Mouse (Mus musculus) forebrain, postnatal 0 days (tissue): Measurements from ENCODE around the gene Fchsd2. TPM values are rescaled to one million over a fixed set of nuclear protein-coding genes. Genes with fewer than 3 reads are reported as not detected.

ENCODE experiments used
- ATAC-seq: fragments of 200-750 bp; cut with Nextera tagmentation; 2 replicates; pipeline ENCODE4 v1.8.0; 2017; ENCODE audit warnings: mild to moderate bottlenecking, moderate library complexity
- DNase-seq: peaks from one replicate; pipeline ENCODE4 v3.0.0-alpha.2; 2015
- H3K27ac ChIP-seq: fragments of 300-500 bp; sonication (generic); 2 replicates; pipeline ENCODE4 v1.5.1; 2014; ENCODE audit warnings: low read depth, mild to moderate bottlenecking, antibody characterized with exemption, low read length, moderate library complexity, mixed read lengths
- H3K27me3 ChIP-seq: fragments of 300-500 bp; sonication (generic); 2 replicates; pipeline ENCODE4 v1.6.1; 2014; ENCODE audit warnings: mild to moderate bottlenecking, low read length, mixed read lengths; ENCODE audit not compliant: insufficient read depth
- H3K36me3 ChIP-seq: fragments of 300-500 bp; sonication (generic); 2 replicates; pipeline ENCODE4 v1.6.1; 2014; ENCODE audit warnings: mild to moderate bottlenecking, moderate library complexity; ENCODE audit not compliant: insufficient read depth
- H3K4me1 ChIP-seq: fragments of 300-500 bp; sonication (generic); 2 replicates; pipeline ENCODE4 v1.6.1; 2014; ENCODE audit warnings: antibody characterized with exemption; ENCODE audit not compliant: insufficient read depth
- H3K4me2 ChIP-seq: fragments of 300-500 bp; sonication (generic); 2 replicates; pipeline ENCODE4 v1.6.1; 2014; ENCODE audit warnings: low read depth, mild to moderate bottlenecking, moderate library complexity
- H3K4me3 ChIP-seq: fragments of 300-500 bp; sonication (generic); 2 replicates; pipeline ENCODE4 v1.5.1; 2014; ENCODE audit warnings: low read depth, low read length, mixed read lengths
- H3K9ac ChIP-seq: fragments of 300-500 bp; sonication (generic); 2 replicates; pipeline ENCODE4 v1.6.1; 2014; ENCODE audit warnings: mild to moderate bottlenecking
- H3K9me3 ChIP-seq: fragments of 300-500 bp; sonication (generic); 2 replicates; pipeline ENCODE4 v1.6.1; 2016; ENCODE audit warnings: low read length
- CTCF ChIP-seq: sonication (generic); IDR thresholded peaks from 2 replicates; pipeline ENCODE4 v1.5.1; 2016; ENCODE audit warnings: antibody characterized with exemption, control low read depth, low read depth
- WGBS: fragments of 180-500 bp; shearing (Covaris S2); extraction: QIAGEN DNeasy Blood & Tissue Kit; methylation state at CpG from one replicate; pipeline ENCODE4 v1.1.7; 2014; 5-methylcytosine and 5-hydroxymethylcytosine counted together
- polyA plus RNA-seq: library from polyadenylated mRNA; unstranded; fragments of >200 nt; fragmentation: Nextera tagmentation; extraction: Ambion mirVana; gene quantifications from 2 replicates; pipeline ENCODE4 v1.2.1, GENCODE M21; 2015
- total RNA-seq: library from RNA; depleted of rRNA; stranded (reverse); fragments of >200 nt; gene quantifications from 2 replicates; pipeline ENCODE4 v1.2.3, GENCODE M21; 2014

Gene Fchsd2
- total and polyA plus RNA-seq, 2 experiments from 2014 or later, result 36.3 to 66.8 TPM

GRCm38 (mm10) chr7:101320399-101321217 lies 227.9 kb downstream of the Fchsd2 start:
- peak overlapping the region; percentile 56 for H3K9ac ChIP-seq
- H3K27me3 ChIP-seq, result 0 out of 2 replicates have a peak, but pooled peaks cover 4% of the 10 kb centered on the region
- WGBS, result 2% methylated on average over 37 of the region's 37 CpGs
- no peak overlapping the region for H3K27ac ChIP-seq
- no peaks in the 10 kb centered on the region for H3K36me3 ChIP-seq
- peak overlapping the region; percentile 98 for H3K4me2 ChIP-seq
- DNase-seq, result peak; percentile 61
- peak overlapping the region; percentile 74 for H3K4me3 ChIP-seq
- 0 out of 2 replicates have a peak, but pooled peaks cover 4% of the 10 kb centered on the region for H3K4me1 ChIP-seq
- no peaks in the 10 kb centered on the region for H3K9me3 ChIP-seq
- peak; percentile 91 for ATAC-seq
- TF ChIP-seq CTCF, result no peak

- Histone ChIP-seq H3K36me3 (no peaks in the 10 kb centered on the region), H3K27ac (no peak overlapping the region), H3K4me1 (0 out of 2 replicates have a peak, but pooled peaks cover 4% of the 10 kb centered on the region), H3K9ac (peak overlapping the region; percentile 56), H3K4me3 (peak overlapping the region; percentile 74), H3K27me3 (0 out of 2 replicates have a peak, but pooled peaks cover 4% of the 10 kb centered on the region), H3K4me2 (peak overlapping the region; percentile 98), H3K9me3 (no peaks in the 10 kb centered on the region)
- DNase-seq (peak; percentile 46), ATAC-seq (peak; percentile 75)
- no peak for TF ChIP-seq CTCF
- 4% methylated on average over 47 of the region's 61 CpGs for WGBS
Observed at GRCm38 (mm10) chr7:101321218-101321827, 228.7 kb downstream of the Fchsd2 start.

DNA sequence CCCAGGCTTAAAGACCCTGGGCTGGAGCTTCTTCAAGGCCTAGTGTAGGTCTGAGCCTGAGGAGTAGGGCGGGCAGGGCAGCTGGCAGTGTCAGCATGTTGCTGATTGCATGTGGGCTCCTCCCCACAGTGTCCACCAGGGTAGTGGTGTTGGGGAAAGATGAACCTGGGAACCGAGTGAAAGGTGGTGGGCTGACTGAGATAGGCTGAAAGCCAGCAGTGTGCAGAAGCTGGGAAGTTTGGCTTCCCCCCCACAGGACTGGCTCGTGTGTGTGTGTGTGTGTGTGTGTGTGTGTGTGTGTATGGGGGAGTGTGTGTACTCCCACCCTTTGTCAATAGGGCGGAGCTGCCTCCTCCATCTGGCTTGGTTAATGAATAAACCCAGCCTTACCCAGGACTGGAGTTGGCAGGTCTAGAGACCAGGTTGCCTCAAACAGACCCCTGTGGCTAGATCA lies 230.5 kb downstream of the Fchsd2 start:
- H3K27me3 ChIP-seq, result 0 out of 2 replicates have a peak, but pooled peaks cover 4% of the 10 kb centered on the region
- H3K9me3 ChIP-seq, result no peaks in the 10 kb centered on the region
- H3K36me3 ChIP-seq, result no peaks in the 10 kb centered on the region
- 0 out of 2 replicates have a peak, but pooled peaks cover 4% of the 10 kb centered on the region for H3K4me1 ChIP-seq
- no peak overlapping the region for H3K4me2 ChIP-seq
- 68% methylated on average over 4 of the region's 4 CpGs for whole genome bisulfite sequencing
- H3K4me3 ChIP-seq, result no peak overlapping the region
- TF ChIP-seq CTCF, result no peak
- ATAC-seq (no peak), DNase-seq (no peak)
- H3K27ac ChIP-seq, result no peak overlapping the region
- H3K9ac ChIP-seq, result no peak overlapping the region

DNA sequence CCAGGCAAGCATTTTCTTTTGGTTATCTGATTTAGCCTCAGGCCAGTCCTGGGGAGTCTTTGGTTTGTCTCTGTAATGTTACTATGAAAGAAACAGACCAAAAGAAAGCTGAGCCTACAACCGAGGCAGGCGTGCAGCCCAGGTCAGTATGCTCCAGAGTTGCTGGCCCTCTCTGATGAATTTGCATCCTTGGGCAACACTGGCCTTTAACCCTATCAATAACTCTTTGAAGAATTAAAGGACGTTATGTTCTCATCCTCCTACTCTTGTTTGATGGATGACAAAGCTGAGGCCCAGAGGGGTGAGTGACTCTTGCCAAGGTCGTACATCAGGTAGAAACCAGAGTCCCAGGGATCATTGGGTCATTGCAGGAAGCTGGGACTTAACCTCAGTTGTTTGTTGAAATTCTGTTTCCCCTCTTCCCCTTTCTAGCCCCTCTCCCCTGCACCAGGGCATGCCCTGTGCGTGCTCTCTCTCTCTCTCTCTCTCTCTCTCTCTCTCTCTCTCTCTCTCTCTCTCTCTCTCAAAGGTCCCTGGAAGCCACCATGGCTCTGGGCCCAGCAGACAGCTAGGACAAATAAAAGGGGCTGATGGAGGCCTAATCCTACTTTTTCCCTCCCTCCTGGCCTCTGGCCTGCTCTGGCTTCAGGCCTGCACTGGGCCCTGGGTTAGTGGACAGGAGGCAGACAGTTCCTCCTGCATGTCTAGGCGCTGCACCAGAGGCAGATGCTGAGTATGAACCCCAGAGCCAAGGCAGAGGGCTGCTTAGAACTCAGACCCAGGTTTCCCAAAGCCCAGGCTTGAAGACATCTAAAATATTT lies 231.7 kb downstream of the Fchsd2 start:
- DNase-seq, result peak; percentile 10
- 62% methylated on average over 6 of the region's 6 CpGs for WGBS
- no peak overlapping the region for H3K4me3 ChIP-seq

DNA sequence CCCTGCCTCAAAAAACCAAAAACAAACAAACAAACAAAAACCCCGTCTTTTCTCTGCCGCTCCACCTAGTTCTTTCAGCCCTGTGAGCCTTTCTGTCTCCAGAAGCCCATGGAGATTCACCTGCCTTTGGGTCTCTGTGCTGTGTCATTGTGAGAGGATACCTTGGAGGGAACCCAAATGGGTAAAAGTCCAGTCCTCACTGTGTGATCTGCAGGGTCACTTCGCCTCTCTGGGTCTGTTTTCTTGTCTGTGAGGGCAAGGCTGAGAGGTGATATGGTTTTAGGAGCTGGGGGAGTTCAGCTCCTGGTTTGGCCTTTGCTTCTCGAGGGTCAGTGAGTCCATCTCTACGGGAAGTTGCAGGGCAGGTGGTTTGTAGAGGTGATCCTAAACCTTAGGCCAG lies 233.3 kb downstream of the Fchsd2 start:
- no peak for TF ChIP-seq CTCF
- DNase-seq (no peak), ATAC-seq (no peak)
- Histone ChIP-seq H3K4me3 (no peak overlapping the region), H3K4me1 (0 out of 2 replicates have a peak, but pooled peaks cover 8% of the 10 kb centered on the region), H3K36me3 (no peaks in the 10 kb centered on the region), H3K27ac (no peak overlapping the region), H3K27me3 (0 out of 2 replicates have a peak, but pooled peaks cover 4% of the 10 kb centered on the region), H3K9me3 (no peaks in the 10 kb centered on the region), H3K4me2 (no peak overlapping the region), H3K9ac (no peak overlapping the region)
- 81% methylated on average over 5 of the region's 5 CpGs for WGBS

More for the DNA sequence above, 231.7 kb downstream of the Fchsd2 start:
- Histone ChIP-seq H3K27me3 (0 out of 2 replicates have a peak, but pooled peaks cover 4% of the 10 kb centered on the region), H3K4me2 (no peak overlapping the region), H3K27ac (no peak overlapping the region), H3K4me1 (0 out of 2 replicates have a peak, but pooled peaks cover 13% of the 10 kb centered on the region), H3K9me3 (no peaks in the 10 kb centered on the region), H3K9ac (no peak overlapping the region), H3K36me3 (no peaks in the 10 kb centered on the region)
- no peak for ATAC-seq
- TF ChIP-seq CTCF, result no peak

- DNase-seq, result no peak
- H3K27ac ChIP-seq, result no peak overlapping the region
- H3K4me3 ChIP-seq, result no peak overlapping the region
- TF ChIP-seq CTCF, result no peak
- WGBS, result 51% methylated on average over 5 of the region's 5 CpGs
- H3K9me3 ChIP-seq, result no peaks in the 10 kb centered on the region
- H3K4me1 ChIP-seq, result 0 out of 2 replicates have a peak, but pooled peaks cover 8% of the 10 kb centered on the region
- H3K4me2 ChIP-seq, result no peak overlapping the region
- H3K9ac ChIP-seq, result no peak overlapping the region
- H3K36me3 ChIP-seq, result no peaks in the 10 kb centered on the region
- ATAC-seq, result no peak
- H3K27me3 ChIP-seq, result no peaks in the 10 kb centered on the region
Observed at GRCm38 (mm10) chr7:101327263-101327662, 234.6 kb downstream of the Fchsd2 start.
